Mouse (Mus musculus) induced T-regulatory cell, adult 2 months (primary cell): Measurements from ENCODE around the gene Otulin.
A peak's percentile ranks its signal among the peaks of the same experiment; 100 is the strongest.

Experiments used
- DNase-seq: peaks from one replicate; pipeline ENCODE4 v3.0.0-alpha.2; 2012; ENCODE audit warnings: low read depth

Otulin gene

GRCm38 (mm10) chr15:27630601-27631383 is at the start of gene Otulin:
TSS of gene Otulin (minus strand) at chr15:27630693.
- peak; percentile 98 for DNase-seq

GRCm38 (mm10) chr15:27678511-27678910 is 48.0 kb upstream of the Otulin start:
- DNase-seq: no peak

DNA sequence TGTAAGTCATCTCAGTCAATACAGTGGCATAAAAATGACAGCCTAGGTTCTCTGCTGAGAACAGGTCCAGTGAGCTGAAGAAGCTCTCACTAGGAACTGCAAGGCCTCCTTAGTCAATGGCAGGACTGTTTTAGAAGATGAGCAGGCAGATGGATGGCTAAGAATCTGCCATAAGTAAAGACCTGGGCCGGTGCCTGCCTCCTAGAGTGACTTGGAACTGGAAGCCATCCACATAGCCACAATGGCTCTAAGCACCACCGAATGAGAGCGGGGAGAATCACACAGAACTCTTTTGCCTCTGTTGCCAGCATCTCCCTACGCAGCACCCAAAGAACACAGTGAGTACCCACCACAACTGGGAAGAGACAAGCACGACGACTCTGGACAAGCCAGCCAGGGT is 47.3 kb upstream of the Otulin start:
- no peak for DNase-seq

GRCm38 (mm10) chr15:27676211-27676610 is 45.7 kb upstream of the Otulin start:
- DNase-seq: no peak

- no peak for DNase-seq
Measured at GRCm38 (mm10) chr15:27675122-27675521, 44.6 kb upstream of the Otulin start.

DNA sequence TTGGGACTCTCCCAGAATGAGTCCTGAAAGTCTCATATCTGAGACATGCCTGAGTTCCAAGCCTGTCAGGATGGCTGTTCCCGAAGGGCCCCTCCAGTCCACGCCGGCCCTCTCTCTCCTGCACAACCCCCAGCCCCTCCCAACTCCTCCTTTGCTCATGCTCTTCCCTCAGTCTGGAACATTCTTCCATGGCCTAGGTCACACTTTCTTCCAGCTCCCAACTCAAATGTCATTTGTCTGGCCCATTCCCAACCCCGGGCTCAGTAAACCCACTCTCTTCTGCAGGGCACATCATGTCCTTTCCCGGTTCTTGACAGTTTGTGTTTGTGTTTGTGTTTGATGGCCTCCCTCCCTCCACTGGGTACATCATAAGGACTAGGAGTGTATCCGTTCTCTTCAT is 43.5 kb upstream of the Otulin start:
- DNase-seq: no peak

GRCm38 (mm10) chr15:27673151-27673550 is 42.7 kb upstream of the Otulin start:
- DNase-seq: no peak

DNA sequence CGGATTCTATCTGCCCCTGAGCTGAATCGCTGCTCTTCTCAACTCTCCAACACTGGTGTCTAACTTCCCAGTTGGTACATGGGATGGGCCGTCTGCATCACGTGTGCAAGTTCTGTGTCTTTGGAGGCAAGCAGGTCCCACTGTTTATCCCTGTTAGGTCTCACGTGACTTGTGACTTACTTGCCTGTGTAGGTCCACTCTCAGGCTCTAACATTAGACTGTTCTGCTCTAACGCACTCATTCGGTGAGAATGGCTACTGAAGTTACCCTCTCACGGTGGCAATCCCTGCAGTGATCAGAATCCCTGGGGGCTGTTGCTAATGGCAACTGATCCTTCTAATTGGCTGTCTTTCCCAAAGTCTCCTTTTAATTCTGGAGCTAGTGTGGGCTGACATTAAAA is 41.8 kb upstream of the Otulin start:
- DNase-seq: no peak

GRCm38 (mm10) chr15:27671612-27672245 is 41.2 kb upstream of the Otulin start:
- DNase-seq: peak; percentile 71

DNA sequence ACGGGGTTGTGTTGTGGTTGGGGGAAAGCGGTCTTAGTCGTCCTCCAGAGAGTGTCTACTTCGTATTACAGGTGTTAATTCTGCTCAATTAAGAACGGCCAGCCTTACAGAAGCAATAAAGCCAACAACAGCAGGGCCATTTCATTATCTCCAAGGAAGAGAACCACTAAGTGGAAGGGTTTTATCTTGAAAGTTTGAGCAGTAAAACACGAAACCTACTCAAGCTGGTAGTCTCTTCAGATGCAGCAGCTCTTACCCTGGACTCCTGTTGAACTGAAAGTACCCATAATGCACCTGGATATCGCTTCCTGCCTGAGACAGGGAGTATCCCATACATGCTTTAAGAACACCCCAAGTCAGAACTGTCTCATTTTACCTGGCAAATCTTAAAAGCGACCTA is 40.2 kb upstream of the Otulin start:
- peak; percentile 93 for DNase-seq

DNA sequence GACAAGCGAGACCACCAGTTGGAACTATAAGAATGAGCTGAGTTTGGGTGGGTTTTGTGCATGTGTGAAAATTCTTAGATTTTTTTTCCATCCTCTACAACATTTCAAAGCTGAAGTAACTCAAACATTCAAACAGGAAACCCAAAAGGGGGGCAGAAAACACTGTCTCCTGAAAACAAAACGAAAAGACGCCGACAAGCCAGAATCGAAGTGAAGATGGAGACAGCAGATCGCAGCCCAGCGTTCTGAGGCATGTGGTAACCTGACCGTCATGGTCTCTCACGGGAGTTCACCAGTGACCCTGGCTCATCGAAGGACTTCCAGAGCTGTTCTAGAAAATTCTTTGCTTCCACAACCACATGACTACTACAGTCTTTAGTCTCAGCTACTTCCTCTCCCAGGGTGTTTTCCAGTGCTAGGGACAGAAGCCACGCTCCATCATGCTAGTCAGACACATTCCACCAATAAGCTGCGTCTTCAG is 39.5 kb upstream of the Otulin start:
- DNase-seq: peak; percentile 85

DNA sequence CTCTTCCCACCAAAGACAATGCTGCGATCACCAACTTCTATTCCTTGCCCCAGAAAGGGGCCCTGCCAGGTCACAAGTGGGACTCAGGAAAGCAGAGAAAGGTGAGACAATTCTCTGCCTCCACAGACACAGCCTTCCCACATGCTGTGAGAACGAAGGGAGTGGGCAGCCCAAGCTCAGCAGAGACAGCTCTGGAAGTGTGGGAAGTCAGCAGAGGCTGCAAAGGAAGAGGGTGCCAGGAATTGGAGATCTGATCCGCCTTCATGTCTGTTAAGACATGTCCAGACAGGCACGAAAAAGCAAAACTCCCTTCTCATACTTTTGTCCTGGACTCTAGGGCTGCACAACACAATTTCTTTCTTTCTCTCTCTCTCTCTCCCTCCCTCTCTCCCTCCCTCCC is 38.8 kb upstream of the Otulin start:
- DNase-seq: peak; percentile 55

DNA sequence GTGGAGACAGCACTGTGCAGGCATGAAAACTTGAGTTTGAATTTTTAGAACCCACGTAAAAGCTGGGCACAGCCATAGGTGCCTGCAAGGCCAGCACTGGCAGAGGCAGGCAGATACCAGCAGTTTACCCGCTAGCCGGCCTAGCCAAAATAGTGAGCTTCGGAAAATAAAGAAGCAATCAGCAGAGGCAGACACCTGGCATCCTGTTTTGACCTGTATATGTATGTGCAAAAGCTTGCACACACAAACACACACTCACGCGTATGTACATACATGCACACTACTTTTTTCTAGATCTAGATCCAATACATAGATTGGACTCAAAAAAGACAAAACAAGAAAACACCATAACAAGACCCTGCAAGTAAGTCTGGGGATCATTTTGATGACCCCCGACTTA is 38.1 kb upstream of the Otulin start:
- peak; percentile 69 for DNase-seq

DNA sequence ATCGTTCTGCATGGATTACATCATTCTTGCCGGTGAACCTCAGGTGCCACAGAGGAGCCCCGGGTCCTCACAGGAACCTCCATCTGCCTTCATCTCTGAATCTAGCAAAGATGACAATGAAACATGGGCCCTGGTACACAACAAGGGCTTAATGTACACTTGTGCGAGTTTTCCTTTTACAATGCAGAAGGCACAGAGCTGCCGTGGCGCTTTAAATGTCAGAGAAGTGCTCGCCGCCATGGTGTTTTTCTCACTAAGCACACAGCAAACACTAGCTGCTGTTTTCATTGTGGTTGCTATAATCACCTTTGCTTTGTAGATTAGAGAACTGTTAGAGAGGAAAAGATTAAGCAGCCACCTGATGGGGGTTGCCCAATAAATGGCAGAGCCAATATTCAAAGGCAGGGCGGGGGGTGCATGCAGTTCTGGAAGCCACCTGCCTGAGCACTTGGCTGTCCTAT is 37.5 kb upstream of the Otulin start:
- peak; percentile 82 for DNase-seq

DNA sequence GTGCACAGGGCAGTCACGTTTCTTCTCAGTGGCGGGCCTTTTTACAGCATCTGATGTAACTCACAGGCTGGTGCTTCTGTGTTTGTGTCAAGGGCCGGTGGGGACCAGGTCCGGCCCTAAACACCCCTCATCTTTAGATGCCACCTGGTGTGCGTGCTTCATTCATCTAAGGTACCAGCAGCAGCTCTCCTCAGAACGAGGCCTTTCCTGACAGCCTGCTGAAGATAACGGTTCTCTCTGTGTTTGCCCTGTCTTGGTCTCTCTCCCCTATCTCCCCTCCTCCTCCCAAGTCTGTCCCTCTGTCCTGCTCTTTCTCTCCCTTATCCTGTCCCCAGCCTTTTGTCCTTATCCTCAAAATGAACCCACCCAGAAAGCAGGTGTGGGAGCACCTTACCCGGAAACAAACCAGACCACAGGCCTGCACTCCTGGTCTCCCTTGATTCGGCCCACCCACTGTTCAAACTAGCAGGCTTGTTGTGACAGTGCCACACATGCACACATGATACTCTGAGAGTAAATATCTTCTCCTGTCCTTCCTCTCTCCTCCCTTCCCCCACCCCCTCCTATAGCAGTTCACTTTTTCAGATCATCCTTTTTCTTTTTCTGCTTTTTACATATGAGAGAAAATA is 36.5 kb upstream of the Otulin start:
- DNase-seq: peak; percentile 54

DNA sequence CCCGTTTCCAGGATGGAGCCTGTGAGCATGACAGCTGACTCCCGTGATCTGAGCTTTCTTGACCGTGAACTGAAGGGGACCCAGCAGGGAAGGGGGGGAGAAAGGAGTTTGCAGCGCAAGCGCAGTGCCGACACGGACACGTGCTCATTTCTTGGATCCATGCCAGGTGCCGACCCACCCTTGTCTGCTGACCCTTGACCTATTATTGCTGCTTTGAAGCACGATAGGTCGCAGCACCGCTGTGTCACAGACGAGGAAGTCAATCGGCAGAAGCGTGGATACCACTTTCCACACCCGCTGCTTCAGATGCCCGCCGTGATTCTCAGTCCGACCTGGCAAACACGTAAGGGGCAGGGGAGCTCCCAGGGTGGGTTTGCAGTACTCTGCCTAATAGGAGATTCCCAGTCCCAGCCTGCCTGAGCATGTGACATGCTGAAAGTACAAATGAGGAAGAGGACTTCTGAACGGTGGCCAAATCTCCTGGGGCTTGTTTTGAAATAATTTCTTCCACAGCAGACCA is 35.0 kb upstream of the Otulin start:
- DNase-seq: no peak

DNA sequence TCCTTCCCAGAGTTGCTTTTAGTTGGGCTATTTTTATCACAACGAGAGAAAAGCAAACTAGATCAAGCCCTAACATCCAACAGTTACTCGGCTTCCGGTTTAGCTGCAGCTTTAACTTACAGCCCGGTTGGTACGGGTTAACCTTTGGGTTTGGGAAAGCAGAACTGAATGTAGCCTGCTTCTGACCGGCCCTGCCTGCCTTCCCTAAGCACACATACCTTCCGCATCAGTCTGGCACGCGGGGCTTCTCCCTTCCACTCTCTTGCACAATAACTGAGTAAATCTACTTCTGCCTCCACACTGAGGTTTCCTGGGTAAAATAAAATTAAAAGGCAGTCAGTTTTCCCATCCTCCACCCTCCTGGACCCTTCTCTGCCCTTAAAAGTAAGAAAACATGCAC is 33.6 kb upstream of the Otulin start:
- DNase-seq: no peak

DNA sequence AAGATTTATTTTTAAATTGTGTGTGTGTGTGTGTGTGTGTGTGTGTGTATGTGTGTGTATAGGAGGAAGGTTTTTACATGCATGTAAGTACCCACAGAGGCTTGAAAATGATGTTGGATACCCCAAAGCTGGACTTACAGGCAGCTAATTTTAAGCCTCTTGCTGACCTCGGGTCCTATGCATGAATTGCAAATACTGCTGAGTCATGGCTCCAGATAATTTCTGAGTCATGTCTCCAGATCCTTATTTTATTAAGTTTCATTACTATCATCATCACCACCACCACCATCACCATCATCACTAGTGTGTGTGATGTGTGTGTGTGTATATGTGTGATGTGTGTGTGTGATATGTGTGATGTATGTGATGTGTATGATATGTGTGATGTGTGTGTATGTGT is 32.2 kb upstream of the Otulin start:
- no peak for DNase-seq

GRCm38 (mm10) chr15:27661696-27662095 is 31.2 kb upstream of the Otulin start:
- no peak for DNase-seq

DNA sequence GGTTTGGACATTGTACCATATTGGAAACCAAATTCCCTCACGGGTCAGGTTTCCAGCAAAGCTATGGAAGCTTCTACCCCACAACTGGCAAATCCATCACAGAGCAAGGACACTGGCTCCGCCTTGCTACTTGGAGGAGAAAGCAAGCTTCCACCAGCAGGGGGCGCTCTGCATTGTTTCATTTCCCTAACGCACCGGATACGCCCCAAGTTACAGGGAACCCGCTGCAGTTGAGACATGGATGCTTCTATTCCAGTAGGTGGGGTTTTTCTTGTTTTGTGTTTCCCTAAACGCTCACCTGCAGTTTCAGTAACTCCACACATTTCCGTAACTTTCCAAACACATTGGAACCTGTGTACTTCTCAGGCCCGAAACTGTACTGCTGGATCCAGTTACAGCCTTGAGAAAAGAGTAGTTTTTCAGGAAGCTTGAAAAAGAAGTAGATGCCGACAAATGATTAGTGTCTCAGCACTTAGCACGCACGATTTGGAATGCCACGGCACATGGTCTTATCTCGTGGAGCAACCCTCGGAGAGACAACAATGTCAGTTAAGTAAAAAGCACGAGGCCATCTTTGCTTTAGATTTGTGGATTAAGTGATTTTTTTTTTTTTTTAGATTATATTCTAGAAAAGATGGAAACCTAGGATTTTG is 29.2 kb upstream of the Otulin start:
- peak; percentile 93 for DNase-seq

DNA sequence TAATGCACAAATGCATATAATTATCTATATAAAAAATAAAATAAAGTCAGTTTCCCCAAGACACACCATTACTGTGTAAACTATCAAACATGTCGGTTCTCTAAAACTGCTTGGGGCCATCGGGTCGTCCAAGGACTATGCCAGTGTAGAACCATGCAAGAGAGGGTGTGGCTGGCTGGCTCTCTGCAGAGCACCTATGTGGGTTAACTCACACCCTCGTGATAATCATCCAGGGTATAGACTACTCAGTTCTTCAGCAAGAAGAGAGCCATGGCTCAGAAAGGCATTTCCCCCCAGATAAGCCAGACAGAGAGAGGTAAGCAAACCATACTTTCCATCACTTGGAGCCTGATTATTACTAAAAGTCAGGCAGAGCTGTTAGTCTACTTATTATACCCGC is 28.6 kb upstream of the Otulin start:
- DNase-seq: no peak

GRCm38 (mm10) chr15:27658356-27658755 is 27.9 kb upstream of the Otulin start:
- peak; percentile 49 for DNase-seq
